Mouse (Mus musculus) hindbrain, postnatal 0 days (tissue): ENCODE data around the gene Terf2. TPM values are rescaled to one million over a fixed set of nuclear protein-coding genes. Genes with fewer than 3 reads are reported as not detected.
"Not testable (repeated sequence)": the region's sequence is repeated elsewhere in the genome, so short reads cannot be mapped to it uniquely, and the experiment has no call there.

Experiments used
- ATAC-seq: fragments of 200-750 bp; cut with Nextera tagmentation; 2 replicates; pipeline ENCODE4 v1.8.0; 2017; ENCODE audit warnings: mild to moderate bottlenecking, moderate TSS enrichment, moderate library complexity
- DNase-seq: peaks from one replicate; pipeline ENCODE4 v3.0.0-alpha.2; 2015; ENCODE audit warnings: low spot score
- H3K27ac ChIP-seq: fragments of 300-500 bp; sonication (generic); 2 replicates; pipeline ENCODE4 v1.5.1; 2014; ENCODE audit warnings: mild to moderate bottlenecking
- H3K27me3 ChIP-seq: fragments of 300-500 bp; sonication (generic); 2 replicates; pipeline ENCODE4 v1.6.1; 2014; ENCODE audit warnings: low read length, mixed read lengths; ENCODE audit not compliant: insufficient read depth
- H3K36me3 ChIP-seq: fragments of 300-500 bp; sonication (generic); 2 replicates; pipeline ENCODE4 v1.6.1; 2014; ENCODE audit warnings: low read length, mixed read lengths; ENCODE audit not compliant: insufficient read depth
- H3K4me1 ChIP-seq: fragments of 300-500 bp; sonication (generic); 2 replicates; pipeline ENCODE4 v1.6.1; 2014; ENCODE audit warnings: antibody characterized with exemption, low read length, mixed read lengths; ENCODE audit not compliant: insufficient read depth
- H3K4me2 ChIP-seq: fragments of 300-500 bp; sonication (generic); 2 replicates; pipeline ENCODE4 v1.6.1; 2014; ENCODE audit warnings: low read depth, mild to moderate bottlenecking, low read length, moderate library complexity, mixed read lengths
- H3K4me3 ChIP-seq: fragments of 300-500 bp; sonication (generic); 2 replicates; pipeline ENCODE4 v1.5.1; 2014; ENCODE audit warnings: low read length
- H3K9ac ChIP-seq: fragments of 300-500 bp; sonication (generic); replicated peaks from 2 replicates; pipeline ENCODE4 v1.6.1; 2014; ENCODE audit warnings: mild to moderate bottlenecking, low read length, moderate library complexity, mixed read lengths
- H3K9me3 ChIP-seq: fragments of 300-500 bp; sonication (generic); 2 replicates; pipeline ENCODE4 v1.6.1; 2016; ENCODE audit warnings: low read length, mixed read lengths
- CTCF ChIP-seq: IDR thresholded peaks from 2 replicates; pipeline ENCODE4 v1.5.1; 2016; ENCODE audit warnings: antibody characterized with exemption, control low read depth, low read depth
- WGBS: fragments of 180-500 bp; shearing (Covaris S2); extraction: QIAGEN DNeasy Blood & Tissue Kit; methylation state at CpG from one replicate; pipeline ENCODE4 v1.1.7; 2014; 5-methylcytosine and 5-hydroxymethylcytosine counted together
- polyA plus RNA-seq: library from polyadenylated mRNA; unstranded; fragments of >200 nt; fragmentation: Nextera tagmentation; extraction: Ambion mirVana; gene quantifications from 2 replicates; pipeline ENCODE4 v1.2.1, GENCODE M21; 2015
- total RNA-seq: library from RNA; depleted of rRNA; stranded (reverse); fragments of >200 nt; gene quantifications from 2 replicates; pipeline ENCODE4 v1.2.3, GENCODE M21; 2014

Terf2 gene
- total and polyA plus RNA-seq, 2 experiments from 2014 or later, result 15.5 to 23.2 TPM

- Histone ChIP-seq H3K9me3 (no peaks in the 10 kb centered on the region), H3K4me3 (no peak overlapping the region), H3K4me2 (no peak overlapping the region), H3K27ac (no peak overlapping the region), H3K27me3 (no peaks in the 10 kb centered on the region), H3K36me3 (no peaks in the 10 kb centered on the region), H3K4me1 (no peaks in the 10 kb centered on the region), H3K9ac (no peak overlapping the region)
- DNase-seq (no peak), ATAC-seq (no peak)
- 63% methylated on average over 23 of the region's 23 CpGs for WGBS
- TF ChIP-seq CTCF, result 0 out of 2 replicates have a peak, but pooled peaks have one; percentile 2
Measured at GRCm38 (mm10) chr8:107108978-107109720, 12.8 kb upstream of the Terf2 start.

GRCm38 (mm10) chr8:107108089-107108488 is 11.7 kb upstream of the Terf2 start:
- not testable (repeated sequence) for H3K4me2 ChIP-seq, H3K9me3 ChIP-seq, H3K27ac ChIP-seq, H3K4me1 ChIP-seq, H3K36me3 ChIP-seq, DNase-seq, H3K27me3 ChIP-seq, ATAC-seq, H3K9ac ChIP-seq, H3K4me3 ChIP-seq
- 95% methylated on average over 5 of the region's 5 CpGs for WGBS

DNA sequence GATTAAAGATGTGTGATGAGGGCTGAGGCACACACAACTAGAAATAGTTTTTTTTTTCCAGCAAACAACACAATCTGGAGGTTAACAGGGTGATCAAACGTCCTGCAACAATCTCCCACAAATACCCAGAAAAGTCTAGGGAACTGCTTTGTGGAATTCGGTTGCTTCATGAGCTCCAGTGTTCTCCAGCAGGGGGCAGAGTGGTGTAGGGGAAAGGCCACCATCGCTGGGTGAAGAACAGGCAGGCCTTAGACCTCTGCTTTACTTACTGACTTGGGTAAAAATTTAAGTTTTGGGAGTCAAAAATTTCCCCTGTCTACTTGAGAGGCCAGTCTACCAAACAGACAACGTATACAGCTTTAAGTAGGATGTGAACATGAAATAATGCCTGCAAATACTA is 8.2 kb upstream of the Terf2 start:
- peak; percentile 89 for TF ChIP-seq CTCF
- no peaks in the 10 kb centered on the region for H3K27me3 ChIP-seq
- no peak overlapping the region for H3K4me3 ChIP-seq
- ATAC-seq (no peak), DNase-seq (peak; percentile 82)
- no peaks in the 10 kb centered on the region for H3K4me1 ChIP-seq
- H3K36me3 ChIP-seq, result no peaks in the 10 kb centered on the region
- H3K9ac ChIP-seq, result no peak overlapping the region
- WGBS, result 8% methylated on average over 4 of the region's 4 CpGs
- no peaks in the 10 kb centered on the region for H3K9me3 ChIP-seq
- no peak overlapping the region for H3K4me2 ChIP-seq
- no peak overlapping the region for H3K27ac ChIP-seq

DNA sequence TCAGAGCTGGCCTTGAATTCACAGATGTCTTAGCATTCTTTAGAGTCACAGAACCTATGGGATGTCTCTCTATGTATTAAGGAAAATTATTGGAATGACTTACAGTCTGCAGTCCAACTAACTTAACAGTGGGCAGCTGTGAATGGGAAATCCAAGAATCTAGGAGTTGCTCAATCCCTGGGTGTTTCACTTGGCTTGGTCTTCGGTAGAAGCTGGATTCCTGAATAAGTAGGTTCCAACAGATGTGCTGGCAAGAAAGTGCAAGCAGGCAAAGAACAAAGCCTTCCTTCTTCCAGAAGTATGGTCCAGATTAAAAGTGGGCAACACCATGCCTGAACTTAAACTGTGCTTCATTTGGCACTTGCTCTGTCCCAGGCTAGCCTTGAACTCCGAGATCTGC is 4.3 kb upstream of the Terf2 start:
- no peaks in the 10 kb centered on the region for H3K9me3 ChIP-seq
- DNase-seq (no peak), ATAC-seq (no peak)
- no peaks in the 10 kb centered on the region for H3K36me3 ChIP-seq
- no peaks in the 10 kb centered on the region for H3K4me1 ChIP-seq
- no peaks in the 10 kb centered on the region for H3K27me3 ChIP-seq
- no peak overlapping the region for H3K4me3 ChIP-seq
- no peak for TF ChIP-seq CTCF
- no peak overlapping the region for H3K27ac ChIP-seq
- H3K9ac ChIP-seq, result no peak overlapping the region
- WGBS, result 79% methylated on average over 2 of the region's 2 CpGs
- H3K4me2 ChIP-seq, result no peak overlapping the region

DNA sequence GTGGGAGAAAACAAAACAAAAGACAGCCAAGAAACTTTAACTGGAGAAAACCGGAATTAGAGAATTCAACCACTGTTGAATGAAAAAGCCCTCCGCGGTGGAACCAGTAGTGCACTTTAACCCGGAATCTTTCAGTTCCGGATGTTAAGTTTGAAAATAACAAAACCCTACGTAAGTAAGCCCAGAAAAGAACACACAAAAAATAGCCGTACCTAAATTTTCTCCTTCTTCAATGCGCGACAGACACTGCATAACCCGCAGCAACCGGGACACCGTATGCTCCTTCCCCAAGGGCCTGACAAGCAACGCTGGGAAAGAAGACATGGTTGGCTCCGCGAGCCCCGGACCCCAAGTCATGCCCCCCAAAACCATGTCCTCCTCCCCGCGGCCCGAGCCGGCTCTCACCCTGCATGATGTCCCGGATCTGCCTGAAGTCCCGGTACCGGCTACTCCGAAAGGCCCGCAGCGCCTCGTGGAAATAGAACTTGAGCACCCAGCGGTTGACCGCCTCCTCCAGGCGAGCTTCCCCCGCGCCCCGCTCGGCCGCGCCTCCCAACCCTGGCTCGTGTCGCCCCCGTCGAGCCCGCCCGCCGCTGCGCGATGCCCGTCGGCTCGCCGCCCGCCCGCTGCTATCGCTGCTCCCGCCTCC is 506 bp downstream of the Terf2 start:
- ATAC-seq, result no peak; the same call in 1 of the 2 replicates
- WGBS, result 1% methylated on average over 50 of the region's 53 CpGs

GRCm38 (mm10) chr8:107090531-107090930 is 5.8 kb downstream of the Terf2 start:
- H3K9me3 ChIP-seq, result no peaks in the 10 kb centered on the region
- peaks cover 3% of the 10 kb centered on the region; the same call in 1 of the 2 replicates for H3K4me1 ChIP-seq
- peaks cover 9% of the 10 kb centered on the region; the same call in 1 of the 2 replicates for H3K36me3 ChIP-seq
- no peak overlapping the region for H3K4me2 ChIP-seq
- H3K4me3 ChIP-seq, result no peak overlapping the region
- no peak for TF ChIP-seq CTCF
- no peak for ATAC-seq
- H3K9ac ChIP-seq, result no peak overlapping the region
- DNase-seq, result no peak
- WGBS, result 96% methylated on average over 7 of the region's 7 CpGs
- no peak overlapping the region for H3K27ac ChIP-seq
- H3K27me3 ChIP-seq, result no peaks in the 10 kb centered on the region

More for the DNA sequence above, 506 bp downstream of the Terf2 start:
- peak overlapping the region; percentile 66 for H3K4me2 ChIP-seq
- peak overlapping the region; percentile 77 for H3K4me3 ChIP-seq
- H3K27me3 ChIP-seq, result no peaks in the 10 kb centered on the region
- H3K27ac ChIP-seq, result peak overlapping the region; percentile 93
- DNase-seq, result peak; percentile 52
- no peak for TF ChIP-seq CTCF
- H3K9ac ChIP-seq, result peak overlapping the region; percentile 75
- peaks cover 3% of the 10 kb centered on the region; the same call in 1 of the 2 replicates for H3K4me1 ChIP-seq
- H3K36me3 ChIP-seq, result no peaks in the 10 kb centered on the region; the same call in 1 of the 2 replicates
- H3K9me3 ChIP-seq, result no peaks in the 10 kb centered on the region
